Mouse (Mus musculus) layer of hippocampus, adult 2 months (tissue): ENCODE results near the gene Rap1a. TPM values are rescaled to one million over a fixed set of nuclear protein-coding genes. Genes with fewer than 3 reads are reported as not detected.
A peak's percentile ranks its signal among the peaks of the same experiment; 100 is the strongest.

Source experiments
- DNase-seq, 2 experiments: peaks; one replicate each; pipeline ENCODE4 v3.0.0; 2022; ENCODE audit warnings: low spot score in 2 of 2
- H3K27ac ChIP-seq: fragments of 200-600 bp; 2 replicates; pipeline ENCODE4 v1.8.1; 2022
- H3K4me3 ChIP-seq: fragments of 200-600 bp; 2 replicates; pipeline ENCODE4 v1.8.1; 2022; ENCODE audit warnings: mild to moderate bottlenecking
- CTCF ChIP-seq: fragments of 200-600 bp; conservative IDR thresholded peaks from 2 replicates; pipeline ENCODE4 v1.8.1; 2022; ENCODE audit warnings: antibody characterized with exemption, mild to moderate bottlenecking, moderate library complexity
- total RNA-seq, 2 experiments: library from RNA; stranded (reverse); gene quantifications; 2 replicates each; pipeline ENCODE4 v1.2.3; 2021

Rap1a gene
- total RNA-seq, 2 experiments from 2014 or later: 94.6 to 101 TPM

DNA sequence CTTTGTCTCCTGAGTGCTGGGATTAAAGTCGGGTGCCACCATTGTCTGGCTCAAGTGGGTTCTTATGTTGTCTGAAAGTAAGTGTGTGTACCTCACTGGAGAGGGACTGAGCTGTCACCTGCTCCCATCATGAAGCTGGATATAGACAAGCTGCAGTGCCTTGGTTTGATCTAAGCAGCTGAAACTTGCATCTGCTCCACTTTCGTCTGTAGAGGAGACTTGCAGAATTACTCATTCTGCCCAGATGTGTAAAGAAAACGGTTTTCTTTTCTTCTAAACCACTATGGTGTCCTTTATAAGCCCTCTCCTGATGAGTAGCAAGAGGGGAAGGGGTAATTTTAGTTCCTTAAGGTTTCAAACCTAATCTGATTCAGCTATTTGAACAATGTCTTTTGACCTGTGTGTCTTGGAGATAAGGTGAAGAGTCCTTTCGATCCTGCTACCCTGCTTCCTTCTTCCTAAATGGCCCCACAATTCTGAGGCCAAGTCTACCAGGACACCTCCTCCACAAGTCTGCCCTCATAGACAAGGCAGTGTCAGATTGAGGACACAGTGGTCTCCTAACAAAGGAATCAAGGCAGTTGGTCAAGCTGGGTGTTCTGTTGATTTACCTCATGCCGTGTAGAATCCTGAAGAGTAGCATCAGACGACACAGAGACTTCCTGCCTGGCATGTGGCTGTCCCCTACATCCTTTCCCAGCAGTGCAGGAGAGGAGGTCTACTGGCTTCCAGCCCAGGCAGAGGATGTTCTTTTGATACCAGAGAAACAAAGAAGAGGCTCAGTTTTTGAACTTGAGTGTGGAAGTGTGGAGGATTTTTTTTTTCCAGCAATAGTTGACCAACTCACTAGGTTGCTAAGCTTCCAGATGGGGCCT is 17.2 kb upstream of the Rap1a start:
- DNase-seq: no peak
- Histone ChIP-seq H3K4me3 (no peak overlapping the region), H3K27ac (no peak overlapping the region)
- no peak for TF ChIP-seq CTCF

GRCm38 (mm10) chr3:105816089-105816488 is 15.0 kb upstream of the Rap1a start:
- no peak overlapping the region for H3K4me3 ChIP-seq
- no peak for TF ChIP-seq CTCF

DNA sequence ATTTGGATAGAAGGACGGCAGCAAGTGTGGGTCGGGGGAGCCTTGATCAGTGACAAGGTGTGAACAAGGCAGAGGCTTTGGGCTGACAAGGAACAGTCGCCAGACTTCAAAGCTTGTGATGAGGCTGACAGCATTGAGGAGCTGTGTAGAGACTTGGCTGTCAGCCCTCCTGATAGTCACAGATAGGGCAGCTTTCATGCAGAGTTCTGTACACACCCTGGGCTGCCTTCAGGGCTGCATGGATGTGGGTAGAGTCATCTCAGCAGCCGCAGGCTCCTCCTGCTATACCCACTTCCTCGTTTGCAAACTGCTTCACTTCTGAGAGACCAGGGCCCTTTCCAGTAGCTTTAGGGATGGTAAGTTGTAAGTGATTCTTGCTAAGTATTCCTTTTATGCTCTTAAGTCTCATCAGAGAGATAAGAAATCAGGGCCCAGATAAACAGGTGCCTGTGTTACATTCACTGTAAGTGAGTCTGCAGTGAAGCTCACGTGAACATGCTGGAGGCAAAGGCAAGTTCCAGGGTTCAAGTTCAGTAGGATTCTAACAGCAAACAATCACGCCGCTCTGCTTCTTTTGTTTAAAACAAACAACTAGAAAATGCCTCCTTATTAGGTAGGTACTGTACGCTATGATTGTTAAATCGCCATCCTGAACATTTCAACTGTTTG is 14.2 kb upstream of the Rap1a start:
- no peak for DNase-seq
- H3K27ac ChIP-seq: no peak overlapping the region

More at GRCm38 (mm10) chr3:105816089-105816488, 15.0 kb upstream of the Rap1a start:
- DNase-seq: no peak
- H3K27ac ChIP-seq: no peak overlapping the region

GRCm38 (mm10) chr3:105811146-105811545 is 10.0 kb upstream of the Rap1a start:
- H3K27ac ChIP-seq: no peak overlapping the region
- TF ChIP-seq CTCF: no peak
- H3K4me3 ChIP-seq: no peak overlapping the region
- no peak for DNase-seq

More for the DNA sequence above, 14.2 kb upstream of the Rap1a start:
- TF ChIP-seq CTCF: no peak
- no peak overlapping the region for H3K4me3 ChIP-seq

DNA sequence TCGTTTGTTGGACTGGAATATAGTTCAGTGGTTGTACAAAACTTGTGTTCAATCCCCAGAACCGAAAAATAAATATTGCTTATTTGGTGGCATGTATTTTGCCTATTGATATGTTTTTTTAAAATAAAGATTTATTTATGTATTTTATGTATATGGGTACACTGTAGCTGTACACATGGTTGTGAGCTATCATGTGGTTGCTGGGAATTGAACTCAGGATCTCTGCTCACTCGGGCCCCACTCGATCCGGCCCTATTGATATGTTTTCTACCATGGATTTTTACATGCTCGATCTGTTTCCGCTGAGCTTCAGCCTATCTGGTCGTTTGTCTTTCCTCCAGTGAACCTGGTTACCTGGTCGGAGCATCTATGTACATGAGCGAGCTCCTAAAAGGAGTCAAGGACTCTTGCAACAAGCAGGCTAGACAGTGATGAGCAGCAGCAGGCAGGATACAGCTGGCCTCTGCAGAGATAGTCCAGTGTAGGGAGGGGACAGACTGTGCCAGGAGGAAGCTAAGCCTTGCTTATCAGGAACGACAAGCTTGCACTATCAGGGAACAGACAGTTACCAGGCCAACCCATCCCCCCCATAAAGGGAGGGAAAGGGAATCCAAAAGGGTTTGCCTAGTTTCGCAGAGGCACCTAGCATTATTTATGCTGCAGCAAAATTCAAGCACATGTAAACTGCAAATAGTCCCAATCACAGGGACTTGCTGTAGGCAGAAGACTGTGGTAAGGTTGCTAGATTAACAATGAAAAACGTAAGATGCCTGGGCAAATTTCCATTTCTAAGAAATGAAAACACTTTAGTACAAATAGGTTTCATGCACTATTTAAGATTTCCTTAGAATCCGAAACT is 7.3 kb upstream of the Rap1a start:
- Histone ChIP-seq H3K4me3 (no peak overlapping the region), H3K27ac (no peak overlapping the region)
- no peak for DNase-seq
- no peak for TF ChIP-seq CTCF

DNA sequence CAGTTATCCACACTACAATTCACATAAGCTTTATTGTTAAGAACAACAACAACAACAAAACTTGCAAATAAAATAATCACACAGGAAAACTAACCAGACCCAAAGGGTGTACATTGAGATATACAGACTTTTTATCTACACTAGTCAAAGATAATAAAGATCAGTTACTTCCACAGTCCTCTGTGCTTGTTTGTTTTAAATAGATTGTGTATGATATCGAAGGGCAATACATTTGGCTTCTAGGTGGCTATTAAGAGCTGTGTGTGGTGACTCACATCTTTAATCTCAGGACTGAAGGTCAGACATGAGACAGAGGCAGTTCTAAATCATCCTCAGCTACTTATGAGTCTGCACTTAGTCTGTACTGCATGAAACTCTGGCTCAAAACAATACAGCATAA is 6.5 kb upstream of the Rap1a start:
- TF ChIP-seq CTCF: no peak
- DNase-seq: no peak
- no peak overlapping the region for H3K27ac ChIP-seq
- no peak overlapping the region for H3K4me3 ChIP-seq

DNA sequence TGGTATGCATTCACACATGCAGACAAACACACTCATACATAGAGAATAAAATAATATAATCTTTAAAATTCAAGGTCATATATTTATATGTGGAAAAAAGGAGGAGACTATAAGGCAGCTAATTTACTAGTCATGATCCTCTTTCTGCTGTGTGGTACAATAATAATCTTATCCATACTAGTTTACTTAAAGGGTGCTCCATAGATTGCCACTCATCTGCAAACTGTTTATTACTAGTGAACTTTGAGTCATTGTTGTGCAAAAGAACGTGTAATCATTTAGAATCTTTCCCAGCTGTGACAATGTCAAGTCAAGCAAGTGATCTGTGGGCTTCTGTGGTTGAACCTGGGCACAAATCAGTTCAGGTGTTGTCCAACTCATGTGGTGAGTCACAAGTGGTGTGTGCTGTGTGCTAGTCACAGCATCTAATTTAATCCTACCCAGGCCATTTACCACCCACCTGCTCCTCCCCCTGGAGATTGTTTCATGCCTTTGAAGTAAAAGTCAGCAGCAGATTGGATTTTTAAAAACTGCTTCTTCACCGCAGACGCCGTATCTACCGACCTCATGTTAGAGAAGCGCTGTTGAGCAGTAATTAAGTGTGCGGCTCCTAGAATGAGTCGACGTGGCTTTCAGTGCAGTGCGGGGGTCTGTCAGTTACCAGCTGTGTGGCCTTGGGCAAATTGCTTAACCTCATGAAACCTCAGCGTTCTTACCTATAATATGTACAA is 5.5 kb upstream of the Rap1a start:
- TF ChIP-seq CTCF: no peak
- no peak overlapping the region for H3K27ac ChIP-seq
- H3K4me3 ChIP-seq: no peak overlapping the region
- DNase-seq: no peak

DNA sequence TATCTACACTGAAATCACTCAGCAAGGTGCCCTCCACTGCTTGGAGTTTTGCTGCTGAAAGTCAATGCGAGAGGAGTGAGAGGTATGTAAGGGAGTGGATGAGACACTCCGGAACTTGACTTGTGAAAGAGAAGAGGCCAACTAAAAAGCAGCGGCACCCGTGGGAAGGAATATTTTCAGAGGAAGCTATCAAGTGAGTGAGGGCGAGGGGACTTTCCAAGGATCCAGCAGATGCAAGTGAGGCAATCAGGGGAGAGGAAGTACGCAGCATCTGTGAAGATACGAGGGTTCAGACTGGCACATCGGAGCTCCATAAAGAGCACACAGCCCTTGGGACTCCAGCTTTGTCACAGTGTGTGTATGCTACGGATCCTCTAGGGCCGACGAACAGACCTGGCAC is 2.5 kb upstream of the Rap1a start:
- DNase-seq: no peak
- Histone ChIP-seq H3K4me3 (no peak overlapping the region), H3K27ac (no peak overlapping the region)
- TF ChIP-seq CTCF: no peak

- peak overlapping the region; percentile 57 for H3K4me3 ChIP-seq
- no peak for DNase-seq
- H3K27ac ChIP-seq: peak overlapping the region; percentile 92
- TF ChIP-seq CTCF: peak; percentile 25
Observed at GRCm38 (mm10) chr3:105800675-105801190, 403 bp downstream of the Rap1a start.

- Histone ChIP-seq H3K27ac (peak overlapping the region; percentile 92), H3K4me3 (peak overlapping the region; percentile 57)
- DNase-seq: no peak
- TF ChIP-seq CTCF: no peak
Observed at GRCm38 (mm10) chr3:105800156-105800674, 921 bp downstream of the Rap1a start.

DNA sequence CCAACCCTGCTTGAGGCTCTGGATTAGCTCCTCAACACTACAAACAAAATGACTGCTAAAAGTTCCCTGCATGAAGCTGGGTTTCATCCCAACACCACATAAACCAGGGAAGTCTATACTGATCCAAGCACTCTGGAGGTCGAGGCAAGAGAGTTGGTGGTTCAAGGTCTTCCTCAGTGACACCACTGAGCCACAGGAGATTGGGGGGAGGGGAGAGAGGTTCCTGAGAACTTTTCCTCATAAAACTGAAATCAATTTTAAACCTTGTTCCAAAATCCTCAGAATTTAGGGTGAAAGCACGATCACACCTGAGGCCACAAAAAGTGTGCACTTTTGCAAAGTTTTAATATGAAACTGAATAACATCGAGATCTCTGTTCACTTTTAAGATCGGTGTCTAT is 1.8 kb downstream of the Rap1a start:
- no peak for DNase-seq
- peak overlapping the region; percentile 92 for H3K27ac ChIP-seq
- peak overlapping the region; percentile 57; the same call in 1 of the 2 replicates for H3K4me3 ChIP-seq
- no peak for TF ChIP-seq CTCF

GRCm38 (mm10) chr3:105798770-105799169 is 2.4 kb downstream of the Rap1a start:
- no peak for DNase-seq
- no peak for TF ChIP-seq CTCF
- Histone ChIP-seq H3K4me3 (peak overlapping the region; percentile 57; the same call in 1 of the 2 replicates), H3K27ac (peak overlapping the region; percentile 92)
